Mouse (Mus musculus) inflammation-experienced regulatory T-cells, adult 6 months (primary cell): ENCODE measurements around the gene Mag. TPM values are rescaled to one million over a fixed set of nuclear protein-coding genes. Genes with fewer than 3 reads are reported as not detected.
A peak's percentile ranks its signal among the peaks of the same experiment; 100 is the strongest.

Experiments used
- ATAC-seq: one replicate; pipeline ENCODE4 v1.8.0; 2017
- polyA plus RNA-seq, 3 experiments: library from polyadenylated mRNA; unstranded; fragments of 100-300 nt; shearing (Covaris generic); gene quantifications; one replicate each; pipeline ENCODE4 v1.2.1; 2017

Mag gene
- polyA plus RNA-seq, 3 experiments from 2014 or later, result not detected

DNA sequence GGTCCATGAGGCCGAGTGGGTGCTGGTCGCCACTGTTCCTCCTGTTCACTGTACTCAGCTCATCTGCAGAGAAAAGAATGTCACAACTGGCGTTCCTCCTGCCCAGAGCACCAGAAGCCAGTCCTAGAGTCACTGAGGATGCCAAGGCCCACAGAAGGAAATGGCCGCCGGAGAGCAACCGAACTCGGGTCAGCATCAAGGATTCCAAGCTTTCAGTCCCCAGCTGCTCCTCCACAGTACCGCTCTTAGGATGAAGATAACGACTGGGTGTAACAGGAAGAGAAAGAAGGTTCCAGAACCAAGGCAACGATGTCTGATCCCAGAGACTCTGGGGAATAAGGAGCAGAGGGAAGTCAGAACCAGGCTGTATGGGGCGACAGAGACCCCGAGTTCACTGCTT, 53.2 kb downstream of the Mag start, which contains the start of gene Ffar1:
TSS of gene Ffar1 (minus strand) at position 101 of the 400 bp plus-strand sequence.
- no peak for ATAC-seq

- peak; percentile 25 for ATAC-seq
Measured at GRCm38 (mm10) chr7:30859635-30860402, 54.9 kb downstream of the Mag start.

DNA sequence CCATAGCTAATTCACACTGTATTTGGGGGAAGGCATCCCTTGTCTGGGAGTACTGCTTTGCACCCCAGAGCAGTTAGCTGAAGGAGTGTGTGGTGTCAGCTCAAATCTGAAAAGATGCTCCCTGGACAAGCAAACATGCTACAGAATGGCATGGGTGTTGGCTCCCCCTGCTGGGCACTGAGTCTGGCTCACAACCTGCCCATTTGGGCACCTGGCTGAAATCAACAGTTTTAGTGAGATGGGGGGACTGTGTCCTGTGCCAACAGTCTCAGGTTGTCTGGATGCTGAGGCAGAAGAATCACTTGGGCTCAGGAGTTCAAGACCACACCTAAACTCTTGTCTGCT, 55.4 kb downstream of the Mag start:
- ATAC-seq, result no peak

DNA sequence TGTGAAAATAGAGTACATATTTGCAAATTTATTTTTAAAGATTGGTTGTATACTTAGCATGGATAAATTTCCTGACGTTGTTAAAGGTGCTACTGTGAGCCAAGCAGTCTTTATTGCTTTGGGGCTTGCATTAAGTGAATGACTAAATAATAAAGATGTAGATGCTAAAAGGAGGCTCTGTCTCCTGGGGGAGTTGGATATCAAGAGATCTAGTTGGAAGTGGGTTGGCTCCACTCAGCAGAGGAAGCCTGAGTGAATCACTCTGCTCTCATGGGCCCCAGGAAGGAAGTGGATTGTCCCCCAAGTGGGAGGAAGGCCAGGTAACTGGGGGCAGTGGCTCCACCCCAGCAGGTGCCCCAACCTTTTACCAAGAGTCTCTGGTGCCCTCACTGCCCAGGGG, 56.9 kb downstream of the Mag start:
- no peak for ATAC-seq

DNA sequence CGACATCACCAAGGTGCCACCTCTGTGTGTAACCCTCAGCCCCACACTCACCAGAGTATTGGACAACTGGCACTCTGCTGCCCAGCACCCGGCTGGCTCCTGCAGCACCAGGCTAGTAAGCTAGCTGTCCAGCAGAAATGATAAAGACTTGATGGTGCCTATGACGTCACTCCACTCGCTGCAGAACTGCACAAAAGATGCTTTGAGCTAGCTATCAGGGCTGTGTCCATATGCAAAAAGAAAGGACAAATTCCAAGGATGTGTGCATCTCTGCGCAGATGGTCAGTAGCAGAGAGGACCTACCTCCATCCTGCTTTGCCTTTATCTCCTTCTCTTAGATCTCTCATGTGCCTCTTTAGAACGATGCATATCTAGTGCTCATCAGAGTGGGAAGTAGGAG, 58.6 kb downstream of the Mag start, which contains the start of gene Ffar3:
TSS of gene Ffar3 (minus strand) at position 101 of the 400 bp plus-strand sequence.
- no peak for ATAC-seq

DNA sequence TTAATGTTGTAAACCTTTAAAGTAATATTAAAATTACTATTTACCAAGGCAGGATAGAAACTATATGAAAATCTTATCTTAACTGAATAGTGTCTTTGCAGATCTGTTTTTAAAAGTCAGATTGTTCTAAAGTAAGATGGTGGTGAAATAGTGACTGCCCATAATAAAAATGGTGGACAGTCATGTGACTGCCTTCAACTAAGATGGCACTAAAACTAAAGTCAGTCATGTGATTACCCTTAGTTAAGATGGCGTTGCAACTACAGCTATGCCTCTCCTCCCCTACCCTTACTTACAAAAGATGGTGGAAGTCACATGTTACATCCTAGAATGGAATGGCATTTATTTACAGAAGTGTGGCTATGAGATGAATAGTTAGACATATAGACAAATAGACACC, 63.3 kb downstream of the Mag start:
- no peak for ATAC-seq

Other genes starting within 250 kb of the Mag start
- gene Haus5, start 249.9 kb downstream of the Mag start, polyA plus RNA-seq, result 10 to 100 TPM; 23.9 to 33.9 (median 26.4) TPM
- not detected for gene Pmis2, start 243.3 kb downstream of the Mag start, polyA plus RNA-seq
- gene 2200002J24Rik, start 215.9 kb downstream of the Mag start, polyA plus RNA-seq, result not detected
- not detected for gene Atp4a, start 202.7 kb downstream of the Mag start, polyA plus RNA-seq
- gene Tmem147, start 185.3 kb downstream of the Mag start, polyA plus RNA-seq, result 10 to 100 TPM; 43.1 to 55.2 (median 48.6) TPM
- under 1 TPM in 2 of 3 experiments, not detected in 1; 0.39 to 0.46 TPM for gene Gapdhs, start 171.2 kb downstream of the Mag start, polyA plus RNA-seq
- 1 to 10 TPM in 2 of 3 experiments, not detected in 1; 1.5 to 1.6 TPM for gene Sbsn, start 163.4 kb downstream of the Mag start, polyA plus RNA-seq
- gene Dmkn, start 151.1 kb downstream of the Mag start, polyA plus RNA-seq, result not detected
- not detected for gene Krtdap, start 127.0 kb downstream of the Mag start, polyA plus RNA-seq
- 1 to 10 TPM in 1 of 3 experiments, under 1 TPM in 2; 0.50 to 3.1 (median 0.82) TPM for gene Ffar2, start 91.1 kb downstream of the Mag start, polyA plus RNA-seq
- gene Ffar3, start 58.7 kb downstream of the Mag start, polyA plus RNA-seq, result under 1 TPM in 1 of 3 experiments, not detected in 2; 0.27 TPM
- under 1 TPM in 2 of 3 experiments, not detected in 1; 0.17 to 0.20 TPM for gene Ffar1, start 53.3 kb downstream of the Mag start, polyA plus RNA-seq
- gene Cd22, start 34.5 kb downstream of the Mag start, polyA plus RNA-seq, result 10 to 100 TPM; 10.5 to 17.5 (median 12.3) TPM
- gene Hamp2, start 9.8 kb upstream of the Mag start, polyA plus RNA-seq, result not detected
- not detected for gene Hamp, start 29.2 kb upstream of the Mag start, polyA plus RNA-seq
- gene Usf2, start 41.9 kb upstream of the Mag start, polyA plus RNA-seq, result 10 to 100 TPM in 2 of 3 experiments, 1 to 10 TPM in 1; 8.8 to 18.8 (median 13.6) TPM
- 1 to 10 TPM; 1.1 to 2.1 (median 1.4) TPM for gene Lsr, start 58.6 kb upstream of the Mag start, polyA plus RNA-seq
- gene Fam187b, start 58.9 kb upstream of the Mag start, polyA plus RNA-seq, result 1 to 10 TPM in 1 of 3 experiments, under 1 TPM in 2; 0.55 to 1.0 (median 0.96) TPM
- 1,000 to 10,000 TPM; 1,847 to 2,152 (median 2,080) TPM for gene Fxyd5, start 127.6 kb upstream of the Mag start, polyA plus RNA-seq
- gene Fxyd7, start 136.6 kb upstream of the Mag start, polyA plus RNA-seq, result not detected
- under 1 TPM in 1 of 3 experiments, not detected in 2; 0.85 TPM for gene Fxyd1, start 142.3 kb upstream of the Mag start, polyA plus RNA-seq
- under 1 TPM in 2 of 3 experiments, not detected in 1; 0.09 to 0.13 TPM for gene Lgi4, start 144.5 kb upstream of the Mag start, polyA plus RNA-seq
- under 1 TPM in 1 of 3 experiments, not detected in 2; 0.18 TPM for gene Fxyd3, start 161.8 kb upstream of the Mag start, polyA plus RNA-seq
- 10 to 100 TPM in 1 of 3 experiments, 1 to 10 TPM in 2; 3.1 to 11.0 (median 8.1) TPM for gene Hpn, start 200.4 kb upstream of the Mag start, polyA plus RNA-seq
- gene Scn1b, start 212.1 kb upstream of the Mag start, polyA plus RNA-seq, result under 1 TPM in 1 of 3 experiments, not detected in 2; 0.30 TPM
- 100 to 1,000 TPM in 1 of 3 experiments, 10 to 100 TPM in 2; 70.7 to 113 (median 98.7) TPM for gene Gramd1a, start 241.0 kb upstream of the Mag start, polyA plus RNA-seq